Mouse (Mus musculus) heart, embryonic 14.5 days (tissue): ENCODE measurements around the gene Akap11. TPM values are rescaled to one million over a fixed set of nuclear protein-coding genes. Genes with fewer than 3 reads are reported as not detected.

Experiments used
- ATAC-seq: fragments of 200-750 bp; cut with Nextera tagmentation; 2 replicates; pipeline ENCODE4 v1.8.0; 2017; ENCODE audit warnings: low read depth, moderate TSS enrichment; ENCODE audit not compliant: insufficient number of reproducible peaks, insufficient read depth, low FRiP score
- H3K27ac ChIP-seq, 2 experiments: fragments of 200-500 bp in 1 of 2; fragments of 300-500 bp in 1 of 2; sonication (generic) in 1 of 2; replicated peaks in 1 of 2; 2 replicates each; pipeline ENCODE4 v1.5.1; 2012 to 2014; ENCODE audit warnings: low read depth in 2 of 2, low read length in 2 of 2, control low read depth in 1 of 2, mild to moderate bottlenecking in 1 of 2, mixed read lengths in 1 of 2; ENCODE audit not compliant: control insufficient read depth in 1 of 2, insufficient read depth in 1 of 2
- H3K27me3 ChIP-seq: fragments of 300-500 bp; sonication (generic); 2 replicates; pipeline ENCODE4 v1.6.1; 2014; ENCODE audit warnings: mild to moderate bottlenecking, low read length, control low read depth; ENCODE audit not compliant: control insufficient read depth, insufficient read depth
- H3K36me3 ChIP-seq: fragments of 300-500 bp; sonication (generic); 2 replicates; pipeline ENCODE4 v1.6.1; 2014; ENCODE audit warnings: mild to moderate bottlenecking, control low read depth, low read length, mixed read lengths; ENCODE audit not compliant: control insufficient read depth, insufficient read depth
- H3K4me1 ChIP-seq, 2 experiments: fragments of 200-500 bp in 1 of 2; fragments of 300-500 bp in 1 of 2; sonication (generic) in 1 of 2; 2 replicates each; pipeline ENCODE4 v1.6.1; 2012 to 2014; ENCODE audit warnings: low read length in 2 of 2, control low read depth in 1 of 2, mixed read lengths in 1 of 2; ENCODE audit not compliant: control insufficient read depth in 2 of 2, insufficient read depth in 2 of 2
- H3K4me2 ChIP-seq: fragments of 300-500 bp; sonication (generic); 2 replicates; pipeline ENCODE4 v1.6.1; 2014; ENCODE audit warnings: mild to moderate bottlenecking, low read length
- H3K4me3 ChIP-seq, 2 experiments: fragments of 200-500 bp in 1 of 2; fragments of 300-500 bp in 1 of 2; sonication (generic) in 1 of 2; 2 replicates each; pipeline ENCODE4 v1.5.1; 2012 to 2014; ENCODE audit warnings: low read length in 2 of 2, mild to moderate bottlenecking in 2 of 2, control low read depth in 1 of 2, low read depth in 1 of 2, moderate library complexity in 1 of 2; ENCODE audit not compliant: control insufficient read depth in 1 of 2, insufficient read depth in 1 of 2
- H3K9ac ChIP-seq: fragments of 300-500 bp; sonication (generic); 2 replicates; pipeline ENCODE4 v1.6.1; 2014; ENCODE audit warnings: mild to moderate bottlenecking, low read length
- H3K9me3 ChIP-seq: fragments of 300-500 bp; sonication (generic); 2 replicates; pipeline ENCODE4 v1.6.1; 2016; ENCODE audit warnings: low read length, control low read depth; ENCODE audit not compliant: control insufficient read depth
- WGBS: fragments of 180-500 bp; shearing (Covaris S2); extraction: QIAGEN DNeasy Blood & Tissue Kit; methylation state at CpG from one replicate; pipeline ENCODE4 v1.1.7; 2014; 5-methylcytosine and 5-hydroxymethylcytosine counted together
- polyA plus RNA-seq: library from polyadenylated mRNA; unstranded; fragments of >200 nt; fragmentation: Nextera tagmentation; extraction: Ambion mirVana; gene quantifications from 2 replicates; pipeline ENCODE4 v1.2.1, GENCODE M21; 2014

Gene Akap11
- polyA plus RNA-seq, 1 experiment from 2014 or later, result 14.0 TPM

DNA sequence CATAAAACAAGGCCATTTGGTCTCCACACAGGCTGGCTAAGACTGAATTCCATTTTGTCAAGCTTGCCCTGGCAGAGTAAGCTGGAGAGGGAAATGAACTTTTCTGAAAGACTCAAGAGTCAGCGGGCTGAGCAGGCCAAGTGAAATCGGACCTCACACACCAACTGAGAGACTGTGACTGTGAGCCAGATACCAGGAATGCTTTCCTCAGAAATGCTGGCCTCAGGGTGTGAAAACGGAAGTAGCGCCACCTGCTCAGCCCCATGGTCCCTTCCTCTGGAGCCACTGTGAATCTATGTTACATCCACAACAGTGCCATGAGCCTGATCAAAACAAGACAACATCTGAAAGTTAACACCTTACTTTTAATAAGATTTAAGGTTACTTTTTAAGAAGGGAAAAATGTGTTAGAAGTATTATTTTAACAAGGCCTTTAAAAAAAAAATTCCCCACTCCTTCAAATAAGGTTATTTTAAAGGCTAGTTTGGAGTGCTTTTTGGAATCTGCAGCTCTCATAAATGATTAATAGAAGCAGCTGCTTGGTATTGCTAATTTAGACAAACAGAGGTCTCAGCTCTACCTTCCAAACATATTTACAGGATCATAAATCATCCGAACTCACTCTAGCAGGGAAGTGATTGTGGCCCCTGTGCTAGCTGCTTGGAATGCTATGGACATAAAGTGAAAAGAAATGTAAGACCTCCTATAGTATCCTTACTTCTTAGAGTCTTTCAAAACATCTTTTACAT is 2.1 kb upstream of the Akap11 start:
- no peaks in the 10 kb centered on the region for H3K27me3 ChIP-seq
- H3K9ac ChIP-seq, result no peak overlapping the region
- peak overlapping the region; percentile 56 to 79 for H3K27ac ChIP-seq
- no peak overlapping the region for H3K4me2 ChIP-seq
- peaks cover 8 to 29% of the 10 kb centered on the region in 2 experiments for H3K4me1 ChIP-seq
- H3K4me3 ChIP-seq, result no peak overlapping the region
- 26% methylated on average over 5 of the region's 5 CpGs for WGBS
- no peaks in the 10 kb centered on the region for H3K9me3 ChIP-seq
- no peak for ATAC-seq
- no peaks in the 10 kb centered on the region for H3K36me3 ChIP-seq

GRCm38 (mm10) chr14:78537551-78537950 is 943 bp upstream of the Akap11 start:
- peak overlapping the region; percentile 70 to 84; a peak in 3 of 4 replicates for H3K27ac ChIP-seq
- no peak for ATAC-seq

DNA sequence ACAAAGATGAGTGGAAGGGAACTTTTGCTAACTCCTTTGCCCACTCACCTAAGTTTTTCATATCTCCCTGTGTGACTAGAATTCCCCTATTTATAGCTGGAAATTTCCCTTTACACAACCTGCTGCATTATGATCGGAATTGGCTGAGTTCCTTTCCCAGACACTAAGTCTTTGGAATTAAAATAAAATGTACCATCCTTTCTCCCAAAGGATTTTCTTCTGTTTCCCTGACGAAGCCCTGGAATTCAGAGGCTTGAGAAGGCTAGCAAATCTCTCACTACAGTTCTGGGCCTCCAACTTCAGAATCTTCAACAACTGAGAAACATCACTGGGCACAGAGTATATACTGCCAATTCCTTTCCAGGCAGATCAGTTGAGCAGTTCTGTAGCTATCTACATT is 1.2 kb downstream of the Akap11 start:
- Histone ChIP-seq H3K9me3 (no peaks in the 10 kb centered on the region), H3K4me2 (peak overlapping the region; percentile 81), H3K27ac (peak overlapping the region in 1 of 2 experiments; percentile 84; a peak in 3 of 4 replicates), H3K4me3 (peak overlapping the region in 1 of 2 experiments; percentile 82; a peak in 2 of 4 replicates), H3K4me1 (peaks cover 18 to 55% of the 10 kb centered on the region in 2 experiments), H3K9ac (peak overlapping the region; percentile 93), H3K36me3 (no peaks in the 10 kb centered on the region), H3K27me3 (no peaks in the 10 kb centered on the region)
- ATAC-seq, result no peak
- WGBS, result 37% methylated on average over 2 of the region's 2 CpGs

More at GRCm38 (mm10) chr14:78537551-78537950, 943 bp upstream of the Akap11 start:
- no peaks in the 10 kb centered on the region for H3K9me3 ChIP-seq
- peaks cover 11 to 36% of the 10 kb centered on the region in 2 experiments for H3K4me1 ChIP-seq
- no peaks in the 10 kb centered on the region for H3K36me3 ChIP-seq
- no peaks in the 10 kb centered on the region for H3K27me3 ChIP-seq
- peak overlapping the region; percentile 81 for H3K4me2 ChIP-seq
- H3K4me3 ChIP-seq, result peak overlapping the region in 1 of 2 experiments; percentile 82; a peak in 2 of 4 replicates
- WGBS, result 52% methylated on average over 6 of the region's 6 CpGs
- peak overlapping the region; percentile 93; the same call in 1 of the 2 replicates for H3K9ac ChIP-seq

- Histone ChIP-seq H3K4me1 (peaks cover 18 to 58% of the 10 kb centered on the region in 2 experiments), H3K9ac (no peak overlapping the region), H3K36me3 (no peaks in the 10 kb centered on the region), H3K4me2 (no peak overlapping the region), H3K27me3 (no peaks in the 10 kb centered on the region), H3K27ac (no peak overlapping the region), H3K4me3 (no peak overlapping the region), H3K9me3 (no peaks in the 10 kb centered on the region)
- no peak for ATAC-seq
- 98% methylated on average over 5 of the region's 5 CpGs for WGBS
Observed at GRCm38 (mm10) chr14:78534651-78535050, 2.0 kb downstream of the Akap11 start.

DNA sequence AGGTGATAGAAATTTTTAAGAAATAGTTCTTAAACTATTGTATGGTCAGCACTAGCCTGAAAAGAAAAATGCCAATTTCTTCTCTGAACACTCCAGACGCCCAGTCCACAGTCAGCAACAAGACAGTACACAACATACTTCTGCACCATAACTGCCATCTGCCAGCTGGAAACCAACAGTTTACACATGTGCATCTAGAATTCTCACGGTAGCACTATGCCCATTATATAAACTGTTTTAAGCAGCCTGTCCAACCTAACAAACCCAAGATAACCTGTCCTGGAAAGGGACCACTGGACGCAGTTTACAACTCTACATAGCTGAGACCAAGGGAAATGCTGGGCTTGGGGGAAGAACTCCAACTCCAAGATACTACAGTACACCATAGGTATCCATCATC is 2.9 kb downstream of the Akap11 start:
- ATAC-seq, result no peak
- Histone ChIP-seq H3K27ac (no peak overlapping the region), H3K4me2 (no peak overlapping the region), H3K9ac (no peak overlapping the region), H3K27me3 (no peaks in the 10 kb centered on the region), H3K36me3 (no peaks in the 10 kb centered on the region), H3K4me3 (no peak overlapping the region), H3K4me1 (peaks cover 20 to 67% of the 10 kb centered on the region in 2 experiments), H3K9me3 (no peaks in the 10 kb centered on the region)
- 89% methylated on average over 3 of the region's 3 CpGs for WGBS

GRCm38 (mm10) chr14:78532345-78532744 is 4.3 kb downstream of the Akap11 start:
- Histone ChIP-seq H3K9me3 (no peaks in the 10 kb centered on the region), H3K27me3 (no peaks in the 10 kb centered on the region), H3K4me2 (peak overlapping the region; percentile 38), H3K36me3 (no peaks in the 10 kb centered on the region), H3K9ac (no peak overlapping the region), H3K27ac (peak overlapping the region; percentile 76 to 80), H3K4me1 (peaks cover 19 to 64% of the 10 kb centered on the region in 2 experiments), H3K4me3 (no peak overlapping the region)
- WGBS, result 31% methylated on average over 6 of the region's 6 CpGs
- no peak for ATAC-seq

GRCm38 (mm10) chr14:78530256-78530655 is 6.4 kb downstream of the Akap11 start:
- no peaks in the 10 kb centered on the region for H3K36me3 ChIP-seq
- no peak overlapping the region for H3K4me2 ChIP-seq
- WGBS, result 83% methylated on average over 3 of the region's 3 CpGs
- no peaks in the 10 kb centered on the region for H3K9me3 ChIP-seq
- H3K9ac ChIP-seq, result no peak overlapping the region
- no peaks in the 10 kb centered on the region for H3K27me3 ChIP-seq
- H3K4me1 ChIP-seq, result peaks cover 23 to 70% of the 10 kb centered on the region in 2 experiments
- no peak overlapping the region for H3K27ac ChIP-seq
- ATAC-seq, result no peak
- H3K4me3 ChIP-seq, result no peak overlapping the region
